Mouse (Mus musculus): ENCODE data around the gene Dhx34.

GRCm38 (mm10) chr7:16187494-16187893, 34.3 kb downstream of the Dhx34 start:
- TF ChIP-seq POLR2A (IDR thresholded peaks at IDR 0.05; ENCODE audit: control insufficient read depth, low read depth, low read length) (no peak), CTCF (IDR thresholded peaks at IDR 0.05; ENCODE audit: control insufficient read depth, insufficient read depth, insufficient replicate concordance, low read depth, low read length) (no peak)

Measured in testis, adult 2 months (tissue).